ENCODE assay signal across 8 mouse cellular contexts in genomic region chr11:82035356-82035755, GRCm38 (mm10). TPM values are rescaled to one million over a fixed set of nuclear protein-coding genes. Genes with fewer than 3 reads are reported as not detected.
DNase-seq lines count a peak whose midpoint lies in the region; ATAC-seq and TF ChIP-seq lines count a peak whose summit lies in the region.

TSS of gene Ccl2 (plus strand) at chr11:82035571.

- 31% methylated on average over 5 of the region's 5 CpGs for WGBS in forebrain, embryonic 15.5 days
- WGBS in forebrain, embryonic 11.5 days: 54% methylated on average over 5 of the region's 5 CpGs
- WGBS in forebrain, postnatal 0 days: 27% methylated on average over 5 of the region's 5 CpGs
- 33% methylated on average over 5 of the region's 5 CpGs for WGBS in heart, postnatal 0 days

- H3K9me3 ChIP-seq in forebrain, embryonic 15.5 days: no peaks in the 10 kb centered on the region
- no peaks in the 10 kb centered on the region for H3K9me3 ChIP-seq in forebrain, embryonic 11.5 days (ENCODE audit: control insufficient read depth, low read length)
- no peaks in the 10 kb centered on the region for H3K9me3 ChIP-seq in forebrain, postnatal 0 days (ENCODE audit: low read length)
- no peaks in the 10 kb centered on the region for H3K9me3 ChIP-seq in heart, postnatal 0 days (replicated peaks; ENCODE audit: control insufficient read depth, low read length)

- no peaks in the 10 kb centered on the region for H3K27me3 ChIP-seq in forebrain, embryonic 15.5 days
- no peaks in the 10 kb centered on the region for H3K27me3 ChIP-seq in forebrain, embryonic 11.5 days (ENCODE audit: control insufficient read depth, insufficient read depth, low read length)
- no peaks in the 10 kb centered on the region for H3K27me3 ChIP-seq in forebrain, postnatal 0 days (ENCODE audit: insufficient read depth, low read length)
- no peaks in the 10 kb centered on the region for H3K27me3 ChIP-seq in heart, postnatal 0 days (ENCODE audit: control insufficient read depth, insufficient read depth, low read length)

- no peak for TF ChIP-seq EP300 in heart, postnatal 0 days (IDR thresholded peaks at IDR 0.05; ENCODE audit: low read depth)

- no peak within 1 kb of the TSS for H3K4me2 ChIP-seq in forebrain, embryonic 15.5 days (replicated peaks)
- H3K4me2 ChIP-seq in forebrain, embryonic 11.5 days (ENCODE audit: low read depth, low read length, severe bottlenecking): no peak within 1 kb of the TSS
- no peak within 1 kb of the TSS for H3K4me2 ChIP-seq in forebrain, postnatal 0 days (ENCODE audit: low read depth)
- no peak within 1 kb of the TSS for H3K4me2 ChIP-seq in heart, postnatal 0 days (ENCODE audit: low read depth, low read length)

- peak; percentile 70 for ATAC-seq in forebrain, embryonic 15.5 days (replicated peaks)
- no peak for ATAC-seq in forebrain, embryonic 11.5 days (replicated peaks; ENCODE audit: low FRiP score)
- peak; percentile 79 for ATAC-seq in forebrain, postnatal 0 days
- ATAC-seq in heart, postnatal 0 days (ENCODE audit: insufficient read depth, low read depth): peak; percentile 76
- peak; percentile 91 for ATAC-seq in monocyte, adult 5-6 weeks (replicated peaks; ENCODE audit: insufficient number of reproducible peaks, low FRiP score, low TSS enrichment, poor library complexity, severe bottlenecking)

- H3K36me3 ChIP-seq in forebrain, embryonic 15.5 days: no peaks in the 10 kb centered on the region
- H3K36me3 ChIP-seq in forebrain, embryonic 11.5 days (ENCODE audit: control insufficient read depth, insufficient read depth, low read length): no peaks in the 10 kb centered on the region
- no peaks in the 10 kb centered on the region for H3K36me3 ChIP-seq in forebrain, postnatal 0 days (ENCODE audit: insufficient read depth)
- H3K36me3 ChIP-seq in heart, postnatal 0 days (replicated peaks; ENCODE audit: control insufficient read depth, insufficient read depth, low read length): no peaks in the 10 kb centered on the region

- H3K4me3 ChIP-seq in forebrain, embryonic 15.5 days: no peak within 1 kb of the TSS
- H3K4me3 ChIP-seq in forebrain, embryonic 11.5 days (ENCODE audit: low read depth, low read length): no peak within 1 kb of the TSS
- H3K4me3 ChIP-seq in forebrain, postnatal 0 days (ENCODE audit: low read depth, low read length): no peak within 1 kb of the TSS
- no peak within 1 kb of the TSS for H3K4me3 ChIP-seq in heart, postnatal 0 days (ENCODE audit: low read depth, low read length)
- H3K4me3 ChIP-seq in left cerebral cortex, adult 2 months: no peak within 1 kb of the TSS

- no peak within 1 kb of the TSS for H3K9ac ChIP-seq in forebrain, embryonic 15.5 days (replicated peaks)
- no peak within 1 kb of the TSS for H3K9ac ChIP-seq in forebrain, embryonic 11.5 days (ENCODE audit: low read length)
- H3K9ac ChIP-seq in forebrain, postnatal 0 days: no peak within 1 kb of the TSS
- no peak within 1 kb of the TSS for H3K9ac ChIP-seq in heart, postnatal 0 days (replicated peaks; ENCODE audit: low read depth, low read length)

- intact Hi-C loops in left cerebral cortex, adult 2 months (cut with DNase I): loop anchor here (5.0 kb wide), 1 partner anchor 38 kb away; no protein-coding TSS in a partner anchor

- H3K4me1 ChIP-seq in forebrain, embryonic 15.5 days: peaks cover 10% of the 10 kb centered on the region
- no peaks in the 10 kb centered on the region for H3K4me1 ChIP-seq in forebrain, embryonic 11.5 days (replicated peaks; ENCODE audit: control insufficient read depth, insufficient read depth, low read length)
- H3K4me1 ChIP-seq in forebrain, postnatal 0 days (ENCODE audit: insufficient read depth): no peaks in the 10 kb centered on the region; the same call in 1 of the 2 replicates
- H3K4me1 ChIP-seq in heart, postnatal 0 days (ENCODE audit: control insufficient read depth, insufficient read depth): 0 out of 2 replicates have a peak, but pooled peaks cover 4% of the 10 kb centered on the region

- DNase-seq in forebrain, embryonic 11.5 days (ENCODE audit: low spot score): no peak
- DNase-seq in adrenal gland, adult 2 months: peak; percentile 88
- DNase-seq in forebrain, postnatal 0 days: peak; percentile 70
- peak; percentile 56 for DNase-seq in heart, postnatal 0 days (ENCODE audit: low spot score)
- peak; percentile 35 for DNase-seq in left cerebral cortex, adult 2 months (ENCODE audit: extremely low spot score in 1 of 2, low spot score in 2 of 2)
- no peak for DNase-seq in natural killer cell, adult 2 months (ENCODE audit: low spot score in 2 of 2)

- TF ChIP-seq CTCF in forebrain, postnatal 0 days (IDR thresholded peaks at IDR 0.05; ENCODE audit: low read depth): no peak
- no peak for TF ChIP-seq CTCF in heart, postnatal 0 days (IDR thresholded peaks at IDR 0.05; ENCODE audit: low read depth)
- no peak for TF ChIP-seq CTCF in left cerebral cortex, adult 2 months (IDR thresholded peaks at IDR 0.05)

- 0 out of 2 replicates have a peak within 1 kb of the TSS, but pooled peaks have one; percentile 15 for H3K27ac ChIP-seq in forebrain, embryonic 15.5 days (replicated peaks)
- H3K27ac ChIP-seq in forebrain, embryonic 11.5 days (ENCODE audit: low read depth, low read length): no peak within 1 kb of the TSS
- no peak within 1 kb of the TSS for H3K27ac ChIP-seq in forebrain, postnatal 0 days (ENCODE audit: low read depth, low read length)
- H3K27ac ChIP-seq in heart, postnatal 0 days (ENCODE audit: low read depth): no peak within 1 kb of the TSS
- H3K27ac ChIP-seq in left cerebral cortex, adult 2 months: no peak within 1 kb of the TSS

RNA-seq across cellular contexts. Expression of gene Ccl2, which starts in this region (rescaled TPM):
- polyA plus RNA-seq in forebrain, embryonic 15.5 days (2015; fragmentation: Nextera tagmentation; extraction: Ambion mirVana): 0.17 and 0.65 TPM in 2 replicates
- polyA plus RNA-seq in forebrain, embryonic 11.5 days (2014; fragmentation: Nextera tagmentation; extraction: Ambion mirVana): 0.47 and 0.88 TPM in 2 replicates
- total RNA-seq in adrenal gland, adult 2 months (2021): 1 to 10 TPM in 1 of 2 experiments, under 1 TPM in 1; 0.98 to 2.0 TPM
- polyA plus RNA-seq in adrenal gland, adult 2 months (2012; rRNA removed): 4.1 and 5.5 TPM in 2 replicates
- 0.85 and 2.4 TPM in 2 replicates for total RNA-seq in forebrain, postnatal 0 days (2014; rRNA removed)
- 1.3 and 1.6 TPM in 2 replicates for polyA plus RNA-seq in forebrain, postnatal 0 days (2015; fragmentation: Nextera tagmentation; extraction: Ambion mirVana)
- 7.2 and 11.7 TPM in 2 replicates for total RNA-seq in heart, postnatal 0 days (2014; rRNA removed; ENCODE audit: low replicate concordance)
- polyA plus RNA-seq in heart, postnatal 0 days (2015; fragmentation: Nextera tagmentation; extraction: Ambion mirVana): 8.0 and 11.5 TPM in 2 replicates
- not detected for total RNA-seq in left cerebral cortex, adult 2 months (2021)
- 3.4 to 5.0 TPM in 2 of 3 replicates, not detected in the other for total RNA-seq in monocyte, adult 5-6 weeks (2017)

Comparison
In these comparisons a context has a peak if more than half of its experiments do, and no peak if none do; other contexts are left out.
1. DNase-seq: peak in adrenal gland, adult 2 months (single experiment), forebrain, postnatal 0 days (single experiment) and heart, postnatal 0 days (single experiment); none in forebrain, embryonic 11.5 days (single experiment) and natural killer cell, adult 2 months (0 of 2).
2. Peak in ATAC-seq and H3K27ac ChIP-seq in forebrain, embryonic 15.5 days; RNA of the gene not detected or under 1 TPM.
3. Peak in DNase-seq in left cerebral cortex, adult 2 months; RNA of the gene not detected or under 1 TPM.